Mouse (Mus musculus): Measurements from ENCODE around the gene Gcnt7.

DNA sequence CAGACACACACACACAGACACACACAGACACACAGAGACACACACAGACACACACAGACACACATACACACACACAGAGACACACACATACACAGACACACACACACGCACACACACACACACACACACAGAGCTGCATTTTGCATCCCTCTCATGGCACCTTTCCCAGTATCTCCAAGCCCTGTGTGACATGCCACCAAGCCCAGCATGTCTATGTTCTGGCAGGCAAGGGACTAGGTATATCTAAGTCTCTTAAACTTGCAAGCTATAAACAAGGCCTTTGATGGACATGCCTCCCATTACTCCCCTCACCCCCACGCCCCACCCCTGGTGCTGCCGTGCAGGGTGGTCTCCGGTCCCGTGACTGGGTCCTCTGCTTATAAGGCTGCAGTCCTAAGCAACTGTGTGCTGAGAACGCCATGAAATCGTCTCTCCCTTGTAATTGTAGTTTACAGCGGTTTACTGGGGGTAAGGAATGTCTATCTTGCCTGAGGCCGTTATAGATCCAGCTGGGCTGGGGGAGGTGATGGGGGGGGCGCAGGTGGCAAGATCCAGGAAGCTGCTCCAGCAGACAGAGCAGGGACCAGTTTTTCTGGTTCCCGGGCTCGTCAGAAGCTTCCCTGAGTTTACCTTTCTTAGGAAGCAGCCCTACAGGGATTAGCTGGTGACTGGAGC lies 26.4 kb upstream of the Gcnt7 start:
- TF ChIP-seq POLR2A (IDR thresholded peaks at IDR 0.05; ENCODE audit: low read depth, low read length) (no peak), CTCF (IDR thresholded peaks at IDR 0.05; ENCODE audit: borderline replicate concordance, insufficient read depth, low read length) (no peak)

All from embryonic fibroblast, embryonic 13.5 days (primary cell).